Mouse (Mus musculus) left cerebral cortex, postnatal 4 days (tissue): Measurements from ENCODE around the gene Ggt7. TPM values are rescaled to one million over a fixed set of nuclear protein-coding genes. Genes with fewer than 3 reads are reported as not detected.
A peak's percentile ranks its signal among the peaks of the same experiment; 100 is the strongest.
"Not testable (repeated sequence)": the region's sequence is repeated elsewhere in the genome, so short reads cannot be mapped to it uniquely, and the experiment has no call there.

Experiments
- DNase-seq: peaks from one replicate; pipeline ENCODE4 v3.0.0-alpha.2; 2022
- intact Hi-C: fragments of 180-260 bp; cut with DNase I; formaldehyde crosslinking; loops from one replicate; pipeline ENCODE4 v1.15.1; 2025
- total RNA-seq, 2 experiments: library from RNA; stranded (reverse); gene quantifications; 2 replicates each; pipeline ENCODE4 v1.2.3; 2021

Gene Ggt7
- total RNA-seq, 2 experiments from 2014 or later: 71.6 to 78.0 TPM

- DNase-seq: no peak
- intact Hi-C loops: loop anchor here (10.0 kb wide), 1 partner anchor 251 kb away; no protein-coding TSS in a partner anchor
Observed at GRCm38 (mm10) chr2:155513543-155513942, 4.5 kb downstream of the Ggt7 start.

DNA sequence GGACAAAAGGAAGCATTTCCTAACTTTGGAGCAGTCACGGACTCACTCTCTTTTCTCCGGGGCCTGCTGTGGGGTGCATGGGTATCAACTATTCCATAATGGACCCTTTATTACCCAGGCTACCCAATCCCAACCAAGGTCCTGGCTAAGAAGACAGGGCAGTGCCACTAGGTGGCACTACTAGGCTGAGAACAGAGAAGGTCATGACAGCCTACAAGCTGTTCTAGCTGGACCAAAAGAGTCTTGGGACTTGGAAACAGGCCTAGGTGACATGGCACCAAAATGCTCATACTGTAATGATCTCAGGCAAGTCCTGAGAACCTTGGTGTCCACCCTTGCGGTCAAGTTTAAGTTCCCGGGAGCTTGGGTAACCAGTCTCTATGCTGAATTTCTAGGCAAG, 5.6 kb downstream of the Ggt7 start:
- DNase-seq: peak; percentile 69
- intact Hi-C loops: loop anchor here (10.0 kb wide), 1 partner anchor 252 kb away; no protein-coding TSS in a partner anchor

- no peak for DNase-seq
- intact Hi-C loops: no loop called here
Observed at GRCm38 (mm10) chr2:155507721-155508470, 10.1 kb downstream of the Ggt7 start.

GRCm38 (mm10) chr2:155505811-155506210, 12.2 kb downstream of the Ggt7 start:
- intact Hi-C loops: no loop called here
- no peak for DNase-seq

DNA sequence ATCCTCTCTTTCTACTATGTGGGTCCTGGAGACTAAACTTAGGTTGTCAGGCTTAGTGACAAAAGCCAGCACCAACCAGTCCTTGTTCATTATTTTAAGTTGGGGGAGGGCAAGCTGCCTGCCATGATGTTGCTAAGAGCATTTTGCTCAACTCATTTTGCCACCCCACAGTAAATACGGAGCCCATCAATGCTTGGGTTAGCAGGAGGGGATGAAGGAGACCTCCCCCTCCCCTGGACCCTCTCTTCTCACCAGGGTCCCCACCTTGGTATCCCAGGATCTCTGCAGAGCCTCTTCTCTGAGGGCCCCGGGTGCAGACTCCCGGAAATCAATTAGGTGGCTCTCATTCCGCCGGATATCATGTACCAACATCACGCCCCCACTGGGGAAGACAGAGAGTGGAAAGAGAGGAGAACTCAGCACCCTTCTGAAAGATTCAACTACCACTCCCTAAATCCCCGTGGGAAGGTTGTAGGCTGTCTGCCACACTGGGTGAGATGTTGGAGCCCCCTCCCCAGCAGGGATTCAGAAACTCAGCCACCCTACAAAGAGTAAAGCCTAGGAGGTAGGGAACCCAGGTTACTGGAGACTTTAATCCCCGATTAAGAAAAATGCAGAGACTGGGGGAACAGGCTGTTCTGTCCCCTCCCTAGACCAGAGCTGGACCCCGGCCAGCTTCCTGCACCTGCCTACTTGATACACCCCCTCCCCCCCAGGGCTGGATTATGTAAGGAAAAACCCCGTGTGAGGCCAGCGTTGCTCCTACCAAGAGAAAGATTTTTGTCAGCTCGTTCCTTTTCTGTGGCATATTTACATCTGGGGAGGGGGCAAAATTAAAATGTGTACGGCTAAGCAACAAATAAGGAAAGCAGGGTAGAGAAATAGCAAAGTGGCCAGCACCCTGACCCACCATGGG, 13.3 kb downstream of the Ggt7 start:
- intact Hi-C loops: no loop called here
- DNase-seq: peak; percentile 62

GRCm38 (mm10) chr2:155502596-155502995, 15.4 kb downstream of the Ggt7 start:
- DNase-seq: no peak
- intact Hi-C loops: no loop called here

DNA sequence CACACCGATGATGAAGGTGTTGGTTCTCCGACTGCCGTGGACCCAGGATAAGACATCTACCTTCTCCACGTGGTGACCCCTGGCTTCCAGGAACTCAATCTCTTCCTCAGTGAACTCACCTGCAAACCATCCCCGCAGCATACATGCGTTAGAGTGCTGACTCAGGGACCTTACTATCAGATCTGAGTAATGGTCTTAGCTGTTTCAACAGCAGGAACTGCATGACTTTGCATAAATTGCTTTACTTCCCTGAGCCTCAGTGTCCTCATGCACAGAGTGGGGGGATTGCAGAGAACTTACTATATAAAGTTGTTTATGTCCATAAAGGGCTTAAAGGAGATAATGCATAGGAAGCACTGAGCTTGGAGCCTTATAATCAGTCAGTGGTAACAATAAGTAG, 27.0 kb downstream of the Ggt7 start:
- no peak for DNase-seq
- intact Hi-C loops: no loop called here

DNA sequence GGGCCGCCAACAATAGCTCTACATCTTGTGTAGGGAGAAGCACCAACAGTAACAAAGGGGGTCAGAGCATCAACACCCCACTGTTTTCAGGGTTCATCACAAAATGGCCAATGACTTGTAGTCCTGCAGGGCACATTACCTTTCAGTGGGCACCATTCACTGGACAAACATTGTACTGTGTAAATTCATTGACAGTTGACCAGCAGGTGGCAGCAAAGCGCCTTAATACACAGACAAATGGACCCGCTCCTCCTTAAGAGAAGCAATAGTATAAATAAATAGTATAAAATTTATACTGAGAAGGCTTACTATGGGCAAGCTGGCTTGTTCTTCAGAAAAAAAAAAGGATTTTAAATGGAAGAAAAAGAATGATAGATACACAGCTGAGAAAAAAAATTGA, 36.0 kb downstream of the Ggt7 start:
- intact Hi-C loops: no loop called here
- DNase-seq: peak; percentile 77

GRCm38 (mm10) chr2:155473570-155474088, 44.4 kb downstream of the Ggt7 start, which contains the start of gene Ncoa6:
Gene Ncoa6 (minus strand): TSS chr2:155473894.
- DNase-seq: peak; percentile 81
- intact Hi-C loops: no loop called here

- DNase-seq: peak; percentile 31
- intact Hi-C loops: no loop called here
Observed at GRCm38 (mm10) chr2:155472671-155473569, 45.1 kb downstream of the Ggt7 start.

- DNase-seq: no peak
- intact Hi-C loops: no loop called here
Observed at GRCm38 (mm10) chr2:155466861-155467260, 51.2 kb downstream of the Ggt7 start.

- intact Hi-C loops: no loop called here
- DNase-seq: peak; percentile 59
Observed at GRCm38 (mm10) chr2:155453591-155453990, 64.4 kb downstream of the Ggt7 start.

- intact Hi-C loops: no loop called here
- DNase-seq: no peak
Observed at GRCm38 (mm10) chr2:155451256-155451655, 66.8 kb downstream of the Ggt7 start.

DNA sequence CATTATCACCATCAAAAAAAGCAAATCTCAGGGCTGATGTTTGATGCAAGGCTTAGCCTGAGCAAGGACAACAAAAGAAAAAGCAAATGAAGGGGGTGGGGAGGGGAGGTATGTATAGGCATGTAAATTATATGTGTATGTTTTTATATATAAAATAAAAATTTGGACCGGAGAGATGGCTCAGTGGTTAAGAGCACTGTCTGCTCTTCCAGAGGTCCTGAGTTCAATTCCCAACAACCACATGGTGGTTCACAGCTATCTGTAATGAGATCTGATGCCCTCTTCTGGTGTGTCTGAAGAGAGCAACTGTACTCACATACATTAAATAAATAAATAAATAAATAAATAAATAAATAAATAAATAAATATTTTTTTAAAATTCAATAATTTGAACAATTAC, 70.1 kb downstream of the Ggt7 start:
- DNase-seq, intact Hi-C loops: not testable (repeated sequence)

GRCm38 (mm10) chr2:155443446-155443845, 74.6 kb downstream of the Ggt7 start:
- DNase-seq: no peak
- intact Hi-C loops: no loop called here

GRCm38 (mm10) chr2:155442916-155443315, 75.1 kb downstream of the Ggt7 start:
- no peak for DNase-seq

More at GRCm38 (mm10) chr2:155442916-155443315, 75.1 kb downstream of the Ggt7 start:
- intact Hi-C loops: no loop called here
